Mouse (Mus musculus) ES-Bruce4 (cell line): ENCODE measurements around the gene Pagr1b.

Experiments
- CTCF ChIP-seq: IDR thresholded peaks from one replicate; pipeline ENCODE4 v1.8.1; 2011; ENCODE audit warnings: low read depth, low read length
- EP300 ChIP-seq: IDR thresholded peaks from 2 replicates; pipeline ENCODE4 v1.6.1; 2011; ENCODE audit warnings: low read depth, low read length; ENCODE audit not compliant: insufficient read depth

GRCm38 (mm10) chr7:126955125-126955524 is 61.2 kb downstream of the Pagr1b start:
- TF ChIP-seq CTCF (no peak), EP300 (no peak)
